16 mouse cellular contexts compared by ENCODE assay signal in the genomic region with DNA sequence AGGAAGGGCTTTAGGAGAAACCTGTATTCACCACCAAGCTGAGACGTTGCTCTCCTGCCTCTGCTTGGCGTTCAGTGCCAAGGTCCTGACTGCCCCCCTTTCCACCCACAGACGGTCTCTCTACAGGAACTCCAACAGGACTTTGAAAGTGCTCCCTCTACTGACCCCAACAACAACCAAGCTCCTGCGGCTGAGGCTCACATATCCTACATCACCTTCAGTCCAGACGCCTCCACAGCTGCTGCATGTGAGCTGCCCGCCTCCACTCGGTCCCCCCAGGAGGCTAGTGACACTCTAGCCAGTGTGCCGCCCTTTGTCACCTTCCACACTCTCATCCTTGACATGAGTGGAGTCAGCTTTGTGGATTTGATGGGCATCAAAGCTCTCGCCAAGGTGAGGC. TPM values are rescaled to one million over a fixed set of nuclear protein-coding genes. Genes with fewer than 3 reads are reported as not detected.
DNase-seq lines count a peak whose midpoint lies in the region; TF ChIP-seq lines count a peak whose summit lies in the region.
"Had no signal": no experiment of that assay in that cellular context is flagged by ENCODE, and none has a peak within 500 bp of the region (broad histone marks: within the 10 kb centered on the region; RNA-seq: fewer than 3 reads in every experiment).

No protein-coding gene starts in this region.

- H3K27me3 ChIP-seq in splenic B cell, adult 2 months (ENCODE audit: control insufficient read depth, insufficient read depth, low read length, poor library complexity, severe bottlenecking), result no peaks in the 10 kb centered on the region
- H3K27me3 ChIP-seq: embryonic facial prominence, embryonic 13.5 days; hindbrain, embryonic 15.5 days; midbrain, embryonic 12.5 days had no signal

- no peak for DNase-seq in gastrocnemius, adult 2 months
- DNase-seq in gastrocnemius, adult 18-20 months (ENCODE audit: low spot score), result no peak
- no peak for DNase-seq in layer of hippocampus, adult 2 months (ENCODE audit: low spot score in 2 of 2)
- DNase-seq in layer of hippocampus, adult 9-10 months (ENCODE audit: low spot score), result no peak
- DNase-seq in thymus, postnatal 14 days, result peak; percentile 21
- no peak for DNase-seq in thymus, postnatal 25 days
- peak; percentile 9 for DNase-seq in splenic B cell, adult 2 months (ENCODE audit: low read depth, low spot score)
- no peak for DNase-seq in left cerebral cortex, adult 8-10 months (ENCODE audit: low spot score in 2 of 2)
- DNase-seq: adrenal gland, postnatal 10 days; cerebellum, postnatal 14 days; left cerebral cortex, postnatal 4 days; lung, embryonic 14.5 days; thymus, postnatal 36 days had no signal

- intact Hi-C loops in gastrocnemius, adult 2 months (cut with DNase I), result loop anchor here (10.0 kb wide), 1 partner anchor 149 kb away; no protein-coding TSS in a partner anchor

- TF ChIP-seq CTCF in gastrocnemius, adult 2 months (IDR thresholded peaks at IDR 0.05), result 0 out of 2 replicates have a peak, but pooled peaks have one; percentile 15
- peak; percentile 46 for TF ChIP-seq CTCF in layer of hippocampus, adult 2 months (conservative IDR thresholded peaks at IDR 0.05)

- H3K4me3 ChIP-seq in gastrocnemius, adult 2 months, result no peak overlapping the region
- H3K4me3 ChIP-seq in layer of hippocampus, adult 2 months, result no peak overlapping the region
- H3K4me3 ChIP-seq: embryonic facial prominence, embryonic 13.5 days; hindbrain, embryonic 15.5 days; midbrain, embryonic 12.5 days had no signal

- H3K36me3 ChIP-seq in splenic B cell, adult 2 months (ENCODE audit: control insufficient read depth, insufficient read depth, low read length, poor library complexity, severe bottlenecking), result no peaks in the 10 kb centered on the region
- H3K36me3 ChIP-seq: embryonic facial prominence, embryonic 13.5 days; hindbrain, embryonic 15.5 days; midbrain, embryonic 12.5 days had no signal

- no peak overlapping the region for H3K27ac ChIP-seq in gastrocnemius, adult 2 months
- no peak overlapping the region for H3K27ac ChIP-seq in layer of hippocampus, adult 2 months
- H3K27ac ChIP-seq: embryonic facial prominence, embryonic 13.5 days; hindbrain, embryonic 15.5 days; midbrain, embryonic 12.5 days had no signal

RNA-seq across cellular contexts. Expression of gene Slc26a9, which starts 19.9 kb away (rescaled TPM):
- total RNA-seq in gastrocnemius, adult 2 months (2021), result not detected
- total RNA-seq in gastrocnemius, adult 18-20 months (2021), result not detected
- under 1 TPM; 0.07 to 0.15 TPM for total RNA-seq in layer of hippocampus, adult 2 months (2021)
- under 1 TPM in 2 of 4 experiments, not detected in 2; 0.06 to 0.13 TPM for total RNA-seq in left cerebral cortex, adult 8-10 months (2022)

RNA-seq across cellular contexts. Expression of gene Pm20d1, which starts 33.5 kb away (rescaled TPM):
- 1 to 10 TPM in 1 of 2 experiments, under 1 TPM in 1; 0.26 to 1.3 TPM for total RNA-seq in gastrocnemius, adult 2 months (2021)
- total RNA-seq in gastrocnemius, adult 18-20 months (2021), result 1 to 10 TPM in 1 of 2 experiments, under 1 TPM in 1; 0.45 to 1.1 TPM
- 1 to 10 TPM; 2.0 to 2.9 TPM for total RNA-seq in layer of hippocampus, adult 2 months (2021)
- total RNA-seq in left cerebral cortex, adult 8-10 months (2022), result 1 to 10 TPM; 2.1 to 3.3 (median 2.4) TPM

Comparison
In these comparisons a context has a peak if more than half of its experiments do, and no peak if none do; other contexts are left out.
1. DNase-seq: peak in thymus, postnatal 14 days (single experiment) and splenic B cell, adult 2 months (single experiment); none in gastrocnemius, adult 2 months (single experiment), gastrocnemius, adult 18-20 months (single experiment), layer of hippocampus, adult 2 months (0 of 2), layer of hippocampus, adult 9-10 months (single experiment), thymus, postnatal 25 days (single experiment) and left cerebral cortex, adult 8-10 months (0 of 2).